Mouse (Mus musculus): ENCODE measurements around the gene Cdkn1b.

The Cdkn1b gene

DNA sequence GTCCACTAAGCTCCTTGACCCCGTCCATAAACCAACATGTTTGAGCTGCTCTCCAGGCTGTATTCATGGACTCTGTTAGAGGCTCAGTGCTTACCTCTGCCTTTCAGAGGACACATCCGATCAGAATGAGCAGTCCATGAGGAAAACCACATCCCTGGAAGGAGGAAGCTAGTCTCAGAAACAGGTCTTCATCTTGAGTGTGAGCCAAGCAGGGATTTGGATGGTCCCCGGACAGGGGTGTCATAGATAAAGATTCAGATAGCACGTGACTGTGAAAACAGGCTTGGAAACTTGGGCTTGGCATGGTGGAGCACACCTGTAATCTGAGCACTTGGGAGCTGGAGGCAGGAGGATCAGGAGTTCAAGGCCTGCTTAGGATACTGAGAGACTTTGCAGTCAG lies 9.7 kb downstream of the Cdkn1b start:
- no peak for DNase-seq (ENCODE audit: low spot score)

DNA sequence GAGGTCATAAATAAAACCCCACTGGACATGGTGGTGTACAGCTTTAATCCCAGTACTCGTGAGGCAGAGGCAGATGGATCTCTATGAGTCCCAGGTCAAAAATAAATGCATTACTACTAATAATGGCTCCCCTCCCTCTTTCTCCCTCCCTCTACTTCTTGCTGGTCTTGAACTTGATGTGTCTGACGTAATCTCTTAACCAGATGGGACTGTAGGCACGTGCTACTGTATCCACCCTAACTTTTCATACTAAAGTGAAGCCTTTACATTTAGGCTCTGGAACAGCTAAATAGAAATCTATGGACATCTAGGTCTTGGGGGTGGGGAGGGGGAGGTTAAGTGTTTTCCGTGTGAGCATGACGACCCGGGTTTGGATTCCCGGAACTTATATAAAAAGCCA lies 10.2 kb downstream of the Cdkn1b start:
- DNase-seq (ENCODE audit: low spot score): no peak

DNA sequence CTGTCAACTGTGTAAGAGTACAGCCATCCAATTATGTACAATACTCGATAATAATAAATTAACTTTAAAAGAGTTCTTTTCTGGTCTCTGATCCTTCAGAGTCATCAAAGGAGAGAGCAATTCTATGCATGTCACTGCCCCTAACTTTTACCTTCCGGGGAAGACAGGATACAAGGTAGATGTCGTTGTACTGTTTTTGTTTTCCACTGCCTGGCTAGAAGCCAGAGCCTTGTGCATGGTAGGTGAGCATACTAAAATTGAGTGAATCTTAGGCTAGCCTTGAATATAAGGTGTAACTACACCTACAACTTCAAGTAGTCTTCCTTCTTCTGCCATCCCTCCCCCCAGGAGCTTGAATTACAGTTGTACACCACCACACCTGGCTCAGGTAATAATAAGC lies 10.9 kb downstream of the Cdkn1b start:
- DNase-seq (ENCODE audit: low spot score): no peak

DNA sequence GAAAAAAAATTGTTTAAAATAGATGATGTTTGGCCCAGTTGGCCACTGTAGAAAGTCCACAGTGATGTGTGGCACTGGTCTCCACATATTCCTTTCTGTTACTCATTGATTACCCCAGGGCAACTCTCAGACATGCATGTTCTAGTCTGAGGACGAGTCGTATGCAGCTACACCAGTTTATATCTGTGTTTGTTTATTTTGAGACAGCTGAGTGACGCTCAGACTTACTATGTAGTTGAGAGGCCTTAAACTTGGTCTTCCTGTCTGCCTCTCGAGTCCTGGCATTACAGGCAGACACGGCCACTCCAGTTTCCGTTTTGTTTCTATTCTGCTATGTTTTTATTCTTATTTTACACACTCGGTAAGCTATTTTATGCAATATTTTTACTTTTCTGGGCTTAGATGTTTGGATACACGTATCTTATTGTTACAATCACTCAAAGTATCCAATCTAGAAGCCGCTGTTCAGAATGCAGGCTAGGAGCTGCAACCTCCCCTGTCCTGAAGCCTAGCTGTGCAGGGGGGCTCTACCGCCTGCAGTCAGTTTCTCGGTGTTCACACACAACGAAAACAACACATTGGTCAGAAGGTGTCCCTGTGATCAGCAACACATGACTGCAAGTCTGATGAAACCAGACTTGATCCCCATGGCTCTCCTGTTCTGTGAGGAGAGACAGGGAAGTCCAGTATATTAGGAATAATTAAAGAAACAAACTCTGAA lies 12.4 kb downstream of the Cdkn1b start:
- no peak for DNase-seq (ENCODE audit: low spot score)

DNA sequence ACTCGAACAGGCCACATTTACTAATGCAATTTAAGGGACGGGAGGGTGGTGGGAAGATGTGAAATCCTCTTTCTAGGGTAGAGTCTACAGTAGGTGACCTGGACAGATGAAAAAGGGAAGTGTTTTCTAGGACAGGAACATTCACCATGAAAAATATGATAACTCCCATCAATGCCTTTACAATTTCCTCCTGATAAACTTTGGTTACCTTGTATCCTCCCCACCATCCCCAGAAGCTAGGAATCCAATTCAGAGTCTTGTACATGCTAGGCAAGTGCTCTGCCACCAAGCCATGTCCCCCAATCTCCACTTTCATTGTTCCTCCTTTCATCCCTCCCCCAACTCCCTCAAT lies 13.0 kb downstream of the Cdkn1b start:
- no peak for DNase-seq (ENCODE audit: low spot score)

DNA sequence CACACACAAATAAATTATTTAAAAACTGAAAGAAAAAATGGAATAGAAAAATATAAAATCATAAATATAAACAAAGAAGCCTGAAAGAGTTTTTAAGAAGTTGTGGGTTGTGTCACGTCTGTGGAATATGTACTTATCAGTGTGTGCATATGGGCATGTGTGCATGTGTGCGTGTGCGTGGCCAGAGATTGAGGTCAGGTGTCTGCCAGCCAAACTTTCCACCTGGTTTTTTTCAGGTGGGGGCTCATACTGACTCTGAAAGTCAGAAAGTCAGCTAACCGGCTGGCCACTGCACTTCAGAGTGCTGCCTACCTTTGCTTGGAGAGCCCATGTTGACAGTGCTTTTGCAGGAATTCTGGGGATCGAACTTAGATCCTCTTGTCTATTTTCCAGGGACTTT lies 14.1 kb downstream of the Cdkn1b start:
- no peak for DNase-seq (ENCODE audit: low spot score)

DNA sequence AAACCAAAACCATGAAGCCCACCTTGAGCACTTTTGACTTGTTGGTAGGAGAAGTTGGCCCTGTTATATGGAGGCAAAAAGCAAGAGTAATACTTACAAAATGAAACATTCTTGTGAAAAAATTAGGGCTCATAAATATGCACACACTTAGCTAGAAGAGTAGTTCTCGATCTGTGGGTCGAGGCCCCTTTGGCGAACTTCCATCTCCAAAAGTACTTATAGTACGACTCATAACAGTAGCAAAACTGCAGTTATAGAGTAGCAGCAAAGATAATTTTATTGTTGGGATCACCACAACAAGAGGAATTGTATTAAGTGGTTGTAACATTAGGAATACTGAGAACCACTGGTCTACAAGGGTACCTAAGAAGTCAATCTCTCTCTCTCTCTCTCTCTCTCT lies 19.6 kb downstream of the Cdkn1b start:
- no peak for DNase-seq (ENCODE audit: low spot score)

DNA sequence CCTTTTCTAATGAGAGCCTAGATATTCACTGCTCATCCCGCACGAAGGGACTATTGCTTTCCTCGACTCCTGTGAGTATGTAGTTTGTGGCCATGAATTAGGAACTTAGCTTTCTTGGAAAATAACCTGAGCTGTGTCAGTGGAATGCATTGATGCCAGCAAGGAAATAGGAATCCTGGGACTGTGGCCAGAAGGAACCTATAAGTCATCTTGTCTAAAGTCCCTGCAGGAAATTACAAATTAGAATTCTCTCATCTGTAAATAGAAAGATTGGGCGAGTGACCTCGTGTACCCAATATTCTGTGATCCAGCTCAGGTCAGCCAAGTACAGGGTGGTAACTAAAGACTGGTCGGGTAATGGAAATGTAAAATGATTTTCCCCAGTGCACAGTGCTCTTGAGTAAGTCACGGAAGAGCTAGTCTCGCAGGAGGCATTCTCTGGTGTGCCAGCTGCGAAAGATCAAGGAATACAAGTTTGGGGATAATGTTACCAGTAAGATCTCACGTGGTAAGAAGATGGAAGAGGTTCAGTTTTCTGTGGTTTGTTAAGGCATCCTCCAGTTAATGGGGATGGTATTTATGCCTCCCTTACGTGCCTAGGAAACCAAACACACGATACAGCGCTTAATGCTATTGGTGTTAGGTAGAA lies 23.7 kb downstream of the Cdkn1b start:
- no peak for DNase-seq (ENCODE audit: low spot score)

DNA sequence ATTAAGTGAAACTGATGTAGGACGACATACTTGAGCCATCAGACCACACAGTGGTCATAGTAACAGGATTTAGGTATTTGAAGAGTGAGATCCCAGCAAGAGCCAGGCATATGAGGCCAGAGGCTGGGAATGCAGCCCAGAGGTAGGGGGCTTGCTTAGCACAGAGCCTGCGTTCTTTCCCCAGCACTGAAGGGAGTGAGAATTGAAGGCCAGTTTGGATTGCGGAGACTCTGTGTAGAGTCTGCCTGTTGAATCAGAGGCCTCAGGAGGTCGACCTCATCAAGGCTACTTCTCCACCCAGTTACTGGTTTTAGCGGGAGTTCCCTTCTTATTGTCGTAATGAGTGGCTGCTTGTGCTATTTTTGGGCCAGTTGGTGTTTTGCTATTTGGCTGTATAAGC lies 25.9 kb downstream of the Cdkn1b start:
- DNase-seq (ENCODE audit: low spot score): no peak

DNA sequence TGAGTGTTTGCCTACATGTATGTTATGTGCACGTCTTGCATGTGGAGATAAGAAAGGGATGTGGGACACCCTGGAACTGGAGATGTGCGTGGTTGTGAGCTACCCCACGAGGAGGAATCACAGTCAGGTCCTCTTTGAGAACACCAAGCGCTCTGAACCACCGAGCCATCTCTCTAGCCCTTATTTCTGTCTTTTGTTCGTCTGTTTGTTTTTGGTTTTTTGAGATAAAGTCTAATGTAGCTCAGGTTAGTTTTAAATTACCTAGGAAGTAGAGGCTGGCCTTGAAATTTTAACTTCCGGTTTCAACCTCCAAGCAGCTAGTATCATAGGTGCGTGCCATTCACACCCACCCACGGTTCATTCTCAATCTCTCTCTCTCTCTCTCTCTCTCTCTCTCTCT lies 26.7 kb downstream of the Cdkn1b start:
- no peak for DNase-seq (ENCODE audit: low spot score)

DNA sequence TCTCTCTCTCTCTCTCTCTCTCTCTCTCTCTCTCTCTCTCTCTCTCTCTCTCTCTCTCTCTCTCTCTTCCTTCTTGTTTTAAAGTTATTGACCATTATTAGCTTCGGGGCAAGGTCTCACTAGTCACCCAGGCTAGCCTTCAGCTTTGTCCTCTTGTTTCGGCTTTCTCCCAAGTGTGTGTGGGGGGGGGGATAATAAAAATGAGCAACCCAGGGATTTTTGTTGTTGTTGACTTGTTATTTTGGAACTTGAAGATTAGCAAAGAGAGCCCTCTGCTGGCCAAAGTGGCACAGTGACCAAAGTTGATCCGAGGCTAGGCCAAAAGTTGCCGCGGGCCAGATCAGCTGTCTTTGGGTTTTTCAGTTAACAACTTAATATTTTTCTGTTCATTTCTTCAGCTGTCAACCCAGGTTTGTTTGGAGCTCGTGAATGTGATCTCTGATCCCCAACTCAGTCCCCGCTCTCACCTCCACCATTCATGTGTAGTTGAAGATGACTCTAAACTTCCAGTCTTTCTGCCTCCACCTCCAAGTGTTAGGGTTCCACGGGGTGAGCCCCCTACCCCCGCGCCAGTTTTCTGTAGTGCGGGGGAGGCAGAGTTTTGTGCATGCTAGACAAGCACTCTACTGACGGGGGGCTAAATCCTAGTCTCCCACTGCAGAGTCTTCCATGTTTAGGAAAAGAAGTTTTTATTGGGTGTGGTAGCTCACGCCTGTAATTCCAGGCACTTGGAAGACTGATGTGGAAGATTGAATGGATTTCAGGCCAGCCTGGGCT lies 27.3 kb downstream of the Cdkn1b start:
- DNase-seq (ENCODE audit: low spot score): no peak

DNA sequence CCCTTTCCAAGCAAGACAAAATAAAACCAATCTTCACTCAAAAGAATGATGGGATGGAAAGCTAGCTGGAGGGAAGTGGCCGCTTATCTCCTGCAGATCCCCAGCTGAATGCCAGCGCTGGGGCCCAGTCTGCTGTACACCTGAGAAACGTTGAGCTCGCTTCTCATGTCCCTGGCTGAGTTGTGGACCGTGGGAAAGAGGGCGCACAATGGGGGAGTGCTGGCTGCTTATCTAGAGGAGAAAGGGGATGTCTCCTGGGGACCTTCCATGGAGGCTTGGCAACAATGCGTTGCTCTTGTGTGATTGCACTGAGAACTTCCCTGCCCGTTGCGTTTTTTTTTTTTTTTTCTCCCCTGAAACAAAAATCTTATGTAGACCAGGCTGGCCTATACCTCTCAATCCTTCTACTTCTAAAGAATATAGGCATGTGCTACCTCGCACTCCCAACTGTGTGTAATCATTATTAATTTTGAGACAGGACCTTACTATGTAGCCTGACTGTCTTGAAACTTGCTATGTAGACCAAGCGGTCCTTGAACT lies 28.4 kb downstream of the Cdkn1b start:
- DNase-seq (ENCODE audit: low spot score): no peak

DNA sequence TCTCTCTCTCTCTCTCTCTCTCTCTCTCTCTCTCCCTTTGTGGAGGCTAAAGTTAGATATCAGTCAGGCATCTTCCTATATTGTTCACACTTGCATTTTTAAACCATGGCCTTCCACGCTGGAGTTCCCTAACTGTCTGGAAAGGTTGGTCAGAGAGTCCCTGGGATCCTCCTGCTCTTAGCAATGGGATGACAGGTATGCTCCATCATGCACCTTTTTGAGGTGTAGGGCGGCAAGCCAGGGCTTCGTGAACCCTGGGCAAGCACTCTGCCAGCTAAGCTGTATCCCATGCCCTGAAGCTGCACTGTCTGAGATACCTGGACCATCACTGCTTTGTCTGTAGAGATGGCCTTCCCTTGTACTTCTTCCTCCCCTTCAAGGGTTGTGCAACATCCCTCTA lies 29.0 kb downstream of the Cdkn1b start:
- DNase-seq (ENCODE audit: low spot score): no peak

DNA sequence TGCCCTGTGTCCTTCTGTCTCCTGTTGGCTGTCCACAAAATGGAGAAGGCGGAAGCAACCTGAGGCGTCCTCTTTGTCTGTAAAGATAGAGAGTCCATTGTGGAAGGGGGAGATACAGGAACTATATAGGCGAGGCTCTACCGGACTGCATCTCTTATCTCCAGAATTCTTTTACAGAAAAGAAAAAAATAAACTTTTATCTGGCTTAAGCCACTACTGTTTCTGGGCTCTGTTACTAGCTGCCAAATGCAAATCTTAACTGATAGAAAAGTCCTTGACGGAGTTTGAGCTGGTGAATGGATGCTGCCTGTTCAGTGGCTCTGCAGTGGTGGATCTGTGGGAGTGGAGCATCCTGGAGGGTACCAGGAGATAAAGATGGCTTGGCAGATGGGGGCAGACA lies 31.2 kb downstream of the Cdkn1b start:
- DNase-seq (ENCODE audit: low spot score): no peak

DNA sequence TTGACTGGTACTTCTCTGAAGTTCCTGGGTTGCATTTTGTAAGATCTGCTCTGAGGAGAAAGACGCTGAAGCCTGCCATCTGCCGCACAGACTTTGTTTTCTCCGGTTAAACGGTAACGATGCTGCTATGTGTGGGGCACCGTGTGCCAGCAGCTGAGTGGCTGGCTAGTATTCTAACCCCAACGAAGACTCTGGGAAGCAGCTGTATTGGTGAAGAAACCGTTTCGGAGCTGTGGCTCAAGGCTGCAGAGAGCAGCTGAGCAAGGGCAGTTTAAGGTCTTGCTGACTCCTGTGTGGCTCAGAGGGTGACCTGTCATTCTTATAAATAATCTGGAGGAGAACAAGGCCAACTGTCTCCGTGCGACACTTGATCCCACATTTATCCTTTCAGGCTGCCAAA lies 33.8 kb downstream of the Cdkn1b start:
- no peak for DNase-seq (ENCODE audit: low spot score)

DNA sequence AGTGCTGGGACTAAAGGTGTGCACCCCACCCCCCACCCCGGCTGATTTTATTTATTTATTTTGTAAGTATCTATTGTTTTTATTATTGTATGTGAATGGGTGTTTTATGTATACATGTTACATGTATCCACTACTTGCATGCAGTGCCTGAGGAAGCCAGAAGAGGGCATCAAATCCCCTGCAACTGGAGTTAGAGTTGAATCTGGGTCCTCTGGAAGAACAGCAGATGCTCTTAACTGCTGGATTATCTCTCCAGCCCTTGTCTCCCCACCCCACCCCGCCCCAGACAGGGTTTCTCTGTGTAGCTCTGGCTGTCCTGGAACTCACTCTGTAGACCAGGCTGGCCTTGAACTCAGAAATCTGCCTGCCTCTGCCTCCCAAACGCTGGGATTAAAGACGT lies 36.2 kb downstream of the Cdkn1b start:
- DNase-seq (ENCODE audit: low spot score): no peak

DNA sequence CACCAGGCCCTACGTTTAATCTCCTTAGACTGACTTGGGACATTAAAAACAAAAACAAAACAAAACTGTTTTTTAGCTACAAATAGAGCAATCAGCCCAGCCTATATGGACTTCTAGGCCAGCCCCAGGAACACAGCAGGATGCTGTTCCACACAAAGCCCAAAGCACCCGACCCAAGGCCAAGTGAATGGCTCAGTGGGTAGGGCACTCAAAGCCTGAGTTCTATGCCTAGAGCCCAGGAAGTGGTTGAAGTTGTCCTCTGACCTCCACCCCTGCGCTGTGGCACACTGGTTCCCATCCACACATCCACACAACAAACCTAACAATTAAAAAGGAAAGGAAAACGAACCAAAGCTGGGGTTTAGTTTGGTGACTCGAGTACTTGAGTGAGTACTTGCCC lies 41.1 kb downstream of the Cdkn1b start:
- DNase-seq (ENCODE audit: low spot score): no peak

DNA sequence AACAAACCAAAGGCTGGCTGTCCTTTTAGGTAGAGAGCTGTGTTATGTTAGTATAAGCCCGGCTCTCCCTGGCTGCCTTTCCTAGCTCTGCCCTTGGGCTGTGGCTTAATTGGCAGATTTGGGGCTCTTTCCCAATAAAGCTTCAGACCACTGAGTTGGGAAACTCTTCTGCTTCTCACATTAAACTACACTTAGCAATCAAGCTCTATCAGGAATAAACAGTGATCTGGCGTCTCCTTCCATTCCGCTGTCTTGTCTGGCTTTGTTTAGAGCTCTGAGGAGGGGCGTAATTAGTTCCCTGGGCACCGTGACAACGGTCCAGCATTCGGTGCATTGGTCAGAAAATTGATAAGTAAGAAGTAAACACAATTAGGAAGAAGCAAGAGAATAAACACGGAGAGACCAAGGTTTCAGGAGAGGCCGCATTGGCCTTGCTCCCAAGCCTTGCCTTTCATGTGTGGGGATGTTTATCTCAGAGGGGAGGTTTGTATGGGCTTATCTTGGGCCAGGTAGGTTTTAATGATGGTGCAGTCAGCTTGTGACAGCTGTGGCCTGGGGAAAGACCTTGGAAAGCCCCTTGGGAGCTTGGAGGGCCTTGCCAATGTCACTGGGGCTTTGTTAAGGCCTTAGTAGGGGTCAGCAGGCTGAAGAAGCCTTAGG lies 41.8 kb downstream of the Cdkn1b start:
- no peak for DNase-seq (ENCODE audit: low spot score)

DNA sequence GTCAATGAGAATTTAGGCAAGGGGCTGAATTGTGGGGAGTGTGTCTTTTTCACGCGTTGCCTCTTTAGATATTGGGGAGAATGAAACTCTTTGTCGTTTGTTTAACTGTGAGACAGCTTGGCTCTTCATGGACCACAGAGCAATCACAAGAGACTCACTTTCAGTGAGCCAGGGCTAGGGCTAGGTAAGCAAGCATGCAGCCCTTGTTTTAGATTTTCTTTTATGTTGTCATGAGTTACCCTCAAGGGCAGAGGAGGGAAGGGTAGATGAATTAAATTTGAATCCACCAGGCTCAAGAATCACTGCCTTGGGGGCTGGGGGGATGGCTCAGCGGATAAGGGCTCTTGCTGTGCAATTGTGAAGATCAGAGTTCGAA lies 42.3 kb downstream of the Cdkn1b start:
- DNase-seq (ENCODE audit: low spot score): no peak

DNA sequence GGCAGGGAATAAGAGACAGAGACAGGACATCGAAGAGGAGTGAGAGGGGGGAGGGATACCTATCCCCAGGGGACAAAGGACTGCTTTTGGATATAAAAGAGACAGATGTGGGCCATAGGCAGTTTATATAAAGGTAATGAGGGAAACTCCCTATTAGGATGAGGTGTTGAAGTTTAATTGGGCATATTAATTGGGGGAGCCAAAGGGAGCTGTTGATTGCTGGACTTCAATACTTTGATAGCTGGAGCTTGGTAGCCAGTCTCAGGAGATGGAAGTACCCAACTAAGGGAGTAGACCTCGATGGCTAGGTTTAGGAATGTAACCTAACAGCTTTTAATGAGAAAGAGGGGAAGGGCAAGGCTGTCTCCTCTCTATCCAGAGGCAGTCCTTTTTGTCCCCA lies 43.7 kb downstream of the Cdkn1b start:
- no peak for DNase-seq (ENCODE audit: low spot score)

DNA sequence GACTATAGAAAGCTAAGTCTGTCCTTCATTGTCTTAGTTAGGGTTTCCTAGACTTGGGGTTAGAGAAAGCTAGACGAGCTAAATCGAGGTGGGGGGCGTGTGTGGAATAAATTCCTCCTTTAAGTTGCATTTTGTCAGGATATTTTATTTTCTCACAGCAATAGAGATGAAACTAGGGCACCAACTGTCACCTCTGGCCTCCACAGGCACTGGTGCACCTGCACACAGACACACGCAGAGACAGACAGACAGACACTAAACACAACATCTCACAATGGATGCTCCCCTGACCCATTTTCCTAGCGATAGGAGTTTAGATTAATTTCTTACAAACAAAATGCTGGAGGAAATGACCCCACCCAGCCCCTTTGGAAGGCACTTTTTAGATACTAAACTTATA lies 46.5 kb downstream of the Cdkn1b start:
- no peak for DNase-seq (ENCODE audit: low spot score)

DNA sequence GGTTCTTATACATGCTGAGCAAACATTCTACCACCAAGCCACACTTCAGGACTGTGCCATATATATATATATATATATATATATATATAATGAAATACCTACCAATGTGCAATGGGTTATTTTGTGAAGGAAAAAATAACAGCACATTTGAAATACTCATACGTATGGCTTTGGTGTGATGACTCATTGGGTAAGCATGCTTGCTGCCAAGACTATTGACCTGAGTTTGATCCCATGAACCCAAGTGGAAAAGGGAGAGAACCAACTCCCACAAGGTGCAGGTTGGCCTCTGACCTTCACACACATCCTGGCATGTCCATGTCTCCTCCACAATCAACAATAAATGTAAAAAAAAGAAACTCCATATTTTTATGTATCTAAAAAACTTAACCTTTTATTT lies 48.1 kb downstream of the Cdkn1b start:
- no peak for DNase-seq (ENCODE audit: low spot score)

DNA sequence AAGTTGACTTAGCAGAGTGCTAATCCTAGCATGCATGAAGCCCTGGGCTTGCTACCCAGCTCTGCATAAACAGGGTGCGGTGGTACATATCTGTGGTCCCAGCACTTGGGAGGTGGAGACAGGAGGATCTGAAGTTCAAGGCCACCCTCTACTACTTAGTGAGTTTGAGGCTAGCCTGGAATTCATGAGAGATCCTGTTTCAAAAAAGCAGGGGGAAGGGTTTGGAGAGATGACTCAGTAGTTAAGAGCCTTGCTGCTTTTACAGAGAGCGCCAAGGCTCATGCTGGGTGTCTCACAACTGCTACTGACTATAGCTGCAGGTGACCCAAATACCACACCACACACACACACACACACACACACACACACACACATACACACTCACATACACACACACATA lies 49.3 kb downstream of the Cdkn1b start:
- DNase-seq (ENCODE audit: low spot score): no peak
